Mouse (Mus musculus) heart, postnatal 10 days (tissue): ENCODE measurements at regions not wholly inside any gene's neighbourhood (a gene's known extent, or its start where the extent isn't known, plus 50 kb on each side); places are given as distances from the start of the nearest gene placed in this dataset.

Source experiments
- DNase-seq, 2 experiments: peaks; one replicate each; pipeline ENCODE4 v3.0.0; 2021
- intact Hi-C: fragments of 180-260 bp; cut with DNase I; formaldehyde crosslinking; loops from one replicate; pipeline ENCODE4 v1.15.1; 2025

DNA sequence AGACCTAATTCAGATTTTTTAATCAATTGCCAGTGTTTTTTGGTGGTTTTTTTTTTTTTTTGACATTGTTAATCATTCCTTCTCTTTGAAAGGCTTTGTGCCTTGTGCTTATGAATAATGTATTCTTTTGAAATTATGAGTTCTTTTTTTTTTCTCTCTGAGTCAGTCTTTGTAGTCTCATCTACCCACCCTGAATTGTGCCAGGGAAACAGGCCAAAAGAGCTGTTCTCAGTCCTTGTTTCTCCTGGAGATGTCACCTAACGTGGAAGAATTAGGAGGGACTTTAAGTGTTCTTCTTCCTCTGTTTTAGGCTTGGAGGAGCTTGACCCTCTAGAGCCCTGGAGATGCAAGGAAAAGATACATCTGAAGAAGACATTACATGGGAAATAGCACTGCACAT is 2012.6 kb downstream of the Poteg start:
- intact Hi-C loops = no loop called here
- no peak for DNase-seq

DNA sequence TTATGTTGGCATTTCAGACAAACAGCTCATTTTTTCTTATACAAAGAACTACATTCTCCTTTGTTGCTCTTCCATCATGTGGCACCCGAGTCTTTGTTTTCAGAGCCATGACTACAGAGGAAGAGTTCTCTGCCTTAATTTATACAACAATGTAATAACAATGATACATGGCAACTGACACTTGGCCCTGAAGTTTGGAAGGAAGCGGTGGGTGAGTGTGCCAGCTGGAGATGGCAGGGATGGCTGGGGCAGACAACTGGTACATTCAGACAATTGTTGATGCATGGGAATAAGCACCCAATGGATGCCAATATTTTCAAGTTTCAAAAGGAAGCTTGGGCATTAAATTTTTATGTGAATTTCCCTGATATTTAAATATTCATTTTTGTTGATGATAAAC is 2045.5 kb downstream of the Poteg start:
- intact Hi-C loops = no loop called here
- no peak for DNase-seq

DNA sequence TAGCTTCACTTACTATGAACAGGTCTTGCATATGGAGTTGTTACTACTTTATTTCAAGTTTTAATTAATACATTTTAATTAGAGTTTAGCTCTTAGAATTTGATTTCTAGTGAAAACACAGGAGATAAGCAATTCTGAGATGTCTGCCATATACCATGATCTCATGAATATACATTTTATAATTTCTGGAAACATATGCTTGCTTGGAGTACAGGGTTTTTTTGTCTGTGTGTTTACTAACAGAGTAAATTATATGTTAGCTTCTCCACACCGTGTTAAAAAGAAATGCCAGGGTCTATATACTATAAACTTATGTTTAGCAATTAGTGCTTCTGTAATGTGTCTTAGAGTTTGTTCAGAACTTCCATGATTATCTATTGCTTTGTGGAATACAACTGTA is 2079.9 kb downstream of the Poteg start:
- DNase-seq = no peak
- intact Hi-C loops = no loop called here

DNA sequence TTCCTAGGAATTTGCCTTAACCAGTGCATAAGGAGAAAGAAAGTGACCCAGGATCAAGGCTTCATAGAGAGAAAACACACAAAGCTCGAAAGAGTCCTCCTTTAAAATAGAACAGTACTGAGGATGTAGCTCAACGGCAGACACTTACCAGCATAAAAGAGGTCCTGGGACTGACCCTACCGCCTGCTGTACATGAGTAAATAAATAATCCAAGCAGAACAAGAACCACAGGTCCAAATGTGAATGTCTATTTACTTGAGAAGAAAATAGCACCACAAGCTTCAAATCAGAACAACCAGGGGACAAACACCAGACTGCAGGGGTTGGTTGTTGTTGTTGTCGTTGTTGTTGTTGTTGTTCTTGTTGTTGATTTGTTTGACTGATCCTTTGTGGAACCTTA is 2084.1 kb downstream of the Poteg start:
- intact Hi-C loops = no loop called here
- no peak for DNase-seq

DNA sequence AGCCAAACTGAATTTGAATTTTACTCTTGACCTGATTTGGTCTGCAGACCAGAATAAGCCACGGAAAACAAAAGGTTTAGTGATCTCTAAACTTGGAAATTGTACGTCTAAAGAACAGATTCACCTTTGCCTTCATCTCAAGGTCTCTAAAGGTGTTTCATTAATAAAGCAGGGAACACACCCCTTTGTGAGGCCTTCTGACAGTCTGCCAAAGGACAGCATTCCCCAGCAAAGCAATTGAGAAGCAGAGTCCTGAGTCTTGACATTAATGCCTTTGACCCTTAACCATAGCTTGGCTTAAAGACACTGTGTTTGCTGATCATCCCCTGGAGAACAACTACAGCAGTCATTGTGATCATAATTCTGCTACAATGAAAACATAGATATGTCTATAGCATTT is 2090.5 kb downstream of the Poteg start:
- DNase-seq = no peak
- intact Hi-C loops = no loop called here

DNA sequence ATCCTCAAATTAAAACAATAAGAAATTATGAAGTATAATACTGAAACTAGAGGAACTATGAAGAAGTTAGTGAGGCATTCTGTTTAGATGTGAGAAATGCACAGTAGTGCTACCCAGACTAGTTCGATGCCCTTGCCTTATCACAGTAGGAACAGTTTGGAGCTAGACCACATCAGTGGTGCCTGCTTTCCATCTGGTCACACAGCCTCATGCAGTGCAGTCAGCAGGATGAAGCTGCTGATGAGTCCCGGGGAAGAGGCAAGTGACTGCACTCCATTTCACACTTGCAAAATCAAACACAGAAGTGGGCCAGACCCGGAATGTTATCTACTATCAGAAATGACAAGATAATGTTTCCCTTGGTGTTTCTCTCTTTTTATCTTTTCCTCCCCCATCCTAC is 2092.4 kb downstream of the Poteg start:
- intact Hi-C loops = no loop called here
- no peak for DNase-seq

DNA sequence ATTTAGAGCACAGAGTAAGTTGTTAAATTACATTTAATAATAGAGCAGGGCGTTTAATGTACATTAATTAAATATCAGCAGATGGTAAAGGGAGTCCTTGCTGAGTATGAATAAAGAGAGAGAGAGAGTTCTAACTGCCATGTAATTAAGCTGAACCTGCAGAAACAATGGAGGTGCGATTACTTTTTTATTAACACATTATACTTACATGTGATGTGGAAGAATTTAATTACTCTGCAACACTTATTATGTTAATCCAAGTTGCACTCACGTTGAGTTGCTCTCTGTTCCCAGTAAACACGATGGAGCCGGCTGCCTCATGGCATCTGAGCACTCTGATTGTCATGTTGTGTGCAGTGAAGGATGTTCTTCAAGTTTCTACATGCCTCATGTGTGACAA is 2096.7 kb downstream of the Poteg start:
- DNase-seq = no peak

DNA sequence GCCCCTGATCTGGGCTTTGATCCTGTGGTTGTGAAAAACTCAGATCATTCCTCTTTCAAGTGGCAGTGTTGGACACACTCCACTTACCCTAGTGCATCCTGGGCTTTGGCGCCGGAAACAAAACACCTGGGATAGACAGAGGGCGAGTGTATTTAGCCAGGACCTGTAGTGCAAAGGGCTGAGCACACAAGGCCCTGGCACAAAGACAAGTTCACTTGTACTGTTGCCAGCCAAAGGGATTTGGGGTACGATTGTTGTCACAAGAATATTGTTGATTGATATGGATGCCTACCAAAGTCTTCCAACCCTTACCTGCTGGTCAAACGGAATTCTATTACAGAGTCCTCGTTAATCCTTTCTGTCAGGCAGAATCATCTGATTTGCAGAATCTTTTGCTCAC is 2138.2 kb downstream of the Poteg start:
- no peak for DNase-seq
- intact Hi-C loops = no loop called here

More for the DNA sequence above, 2096.7 kb downstream of the Poteg start:
- intact Hi-C loops = no loop called here

DNA sequence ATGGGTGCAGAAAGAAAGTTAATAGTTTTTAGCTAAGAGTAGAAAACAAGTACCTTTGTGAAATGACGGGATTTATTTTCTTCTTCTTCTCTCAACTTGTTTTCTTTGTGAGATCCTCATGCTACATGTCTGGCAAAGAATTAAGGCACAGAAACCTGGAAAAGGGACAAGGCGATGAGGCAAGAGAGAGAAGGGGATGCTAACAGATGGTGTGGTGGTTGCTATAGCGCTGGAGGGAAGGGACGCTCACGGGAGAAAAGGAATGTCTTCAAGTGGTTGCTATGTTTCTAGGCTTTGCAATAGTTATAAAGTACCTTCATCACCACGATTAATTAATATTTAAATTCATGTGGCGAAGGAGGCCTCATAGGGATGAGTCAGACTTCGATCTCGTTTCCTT is 2146.7 kb downstream of the Poteg start:
- no peak for DNase-seq
- intact Hi-C loops = no loop called here

DNA sequence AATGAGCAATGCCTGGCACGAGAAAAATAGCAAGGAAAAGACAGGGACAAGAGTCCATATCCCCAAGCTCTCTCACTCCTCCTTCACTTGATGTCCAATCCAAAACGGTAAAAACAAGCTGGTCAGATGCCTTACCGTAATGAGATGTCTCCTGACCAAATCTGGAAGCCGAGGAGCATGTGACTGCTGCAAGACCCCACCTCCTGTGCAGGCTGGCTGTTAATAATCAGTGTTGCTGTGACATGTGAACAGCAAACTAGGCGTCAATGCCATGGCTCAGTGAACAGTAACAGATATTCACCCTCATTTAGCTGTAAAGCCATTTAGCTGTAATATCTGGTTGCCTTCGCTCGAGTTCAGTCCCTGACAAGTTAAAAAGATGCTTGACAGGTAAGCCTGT is 2166.6 kb downstream of the Poteg start:
- intact Hi-C loops = no loop called here
- DNase-seq = no peak

DNA sequence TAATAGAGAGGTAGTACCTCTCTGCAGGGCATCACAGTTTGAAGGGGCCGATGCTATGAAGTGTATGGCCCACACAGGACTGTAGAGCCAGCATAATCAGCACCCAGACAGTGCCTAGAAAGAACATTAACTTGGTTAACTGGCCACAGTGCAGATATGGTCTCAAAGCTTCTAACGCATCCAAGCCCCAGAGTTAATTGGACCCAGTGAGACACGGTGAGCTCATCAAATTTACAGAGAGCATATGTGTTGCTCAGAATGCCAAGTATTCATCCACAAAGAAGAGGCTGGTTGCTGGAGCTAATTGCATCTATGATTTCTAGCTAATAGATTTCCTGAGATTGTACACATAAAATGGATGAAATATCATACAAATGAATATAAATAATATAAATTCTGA is 2214.1 kb downstream of the Poteg start:
- intact Hi-C loops = loop anchor here (5.0 kb wide), 1 partner anchor 39 kb away; no protein-coding TSS in a partner anchor
- DNase-seq = no peak

DNA sequence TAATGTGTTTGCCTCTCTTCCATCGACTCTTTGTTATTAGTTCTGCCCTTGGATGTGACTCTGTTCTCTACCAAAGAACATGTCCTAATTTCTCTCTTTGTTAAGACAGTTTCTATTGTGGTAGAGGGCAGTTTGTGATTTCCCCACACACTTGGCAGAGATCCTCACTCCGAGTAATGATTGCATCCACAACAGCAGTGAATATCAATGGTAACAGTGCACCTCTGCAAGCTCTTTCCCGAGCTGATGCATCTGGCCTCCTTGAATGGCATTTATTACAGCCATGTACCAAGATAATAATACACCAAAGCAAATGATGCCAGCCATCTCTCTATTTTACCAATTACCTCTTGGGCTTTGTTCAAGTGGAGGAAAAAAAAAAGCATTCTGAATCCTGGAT is 2228.4 kb downstream of the Poteg start:
- intact Hi-C loops = no loop called here
- no peak for DNase-seq

DNA sequence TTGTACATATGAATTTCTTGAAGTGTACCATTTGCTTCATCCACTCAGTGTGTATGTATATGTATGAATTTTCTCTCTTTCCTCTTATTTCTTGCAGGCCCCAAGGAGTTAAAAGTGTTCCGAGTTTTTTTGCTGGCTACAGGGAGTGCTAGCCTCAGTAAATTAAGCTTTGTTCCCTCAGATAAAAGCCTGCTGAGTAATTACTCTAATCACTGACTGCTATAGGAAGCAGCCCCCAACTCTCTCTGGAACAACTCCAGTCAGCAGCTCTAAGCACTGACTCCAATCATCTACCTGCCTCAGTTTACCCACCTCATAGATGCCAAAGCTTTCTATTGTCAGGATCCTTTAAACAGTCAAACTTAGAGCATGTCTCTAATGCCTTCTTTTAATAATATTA is 2235.9 kb downstream of the Poteg start:
- intact Hi-C loops = no loop called here
- DNase-seq = no peak

DNA sequence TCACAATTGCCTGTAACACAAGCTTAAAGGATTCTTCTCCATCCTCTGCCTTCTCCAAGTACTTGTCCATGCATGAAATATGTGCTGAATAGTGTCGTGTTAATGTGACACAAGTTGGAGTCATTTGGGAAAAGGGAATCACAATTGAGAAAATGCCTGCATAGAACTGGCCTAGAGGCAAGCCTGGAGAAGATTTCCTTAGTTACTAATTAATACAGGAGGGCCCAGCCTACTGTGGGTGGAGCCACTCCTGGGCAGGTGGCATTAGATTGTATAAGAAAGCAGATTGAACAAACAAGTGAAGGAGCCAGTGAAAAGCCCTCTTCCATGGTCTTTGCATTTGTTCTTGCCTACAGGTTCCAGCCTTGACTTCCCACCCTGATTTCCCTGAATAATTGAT is 2239.1 kb downstream of the Poteg start:
- DNase-seq = no peak
- intact Hi-C loops = no loop called here

DNA sequence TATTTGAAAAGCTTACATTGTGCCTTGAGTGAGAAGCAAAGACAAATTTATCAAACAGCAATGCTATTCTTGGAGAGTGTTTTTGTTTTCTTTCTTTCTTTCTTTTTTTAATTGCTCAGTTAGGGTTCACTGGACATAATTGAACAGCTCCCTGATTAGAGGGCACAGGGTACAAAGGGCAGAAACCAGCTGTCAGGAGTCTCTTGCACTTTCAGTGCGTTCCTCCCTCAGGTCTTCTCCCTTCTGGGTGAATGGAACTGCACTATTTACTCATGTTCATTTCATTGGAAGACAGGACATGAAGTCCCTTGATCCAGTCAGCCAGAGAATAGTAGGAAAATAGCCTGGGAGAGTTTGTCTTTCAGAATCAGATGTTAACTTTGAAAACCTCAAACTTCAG is 2248.2 kb downstream of the Poteg start:
- intact Hi-C loops = no loop called here
- DNase-seq = no peak
